Mouse (Mus musculus) midbrain, embryonic 13.5 days (tissue): ENCODE measurements around the gene Wnk1. TPM values are rescaled to one million over a fixed set of nuclear protein-coding genes. Genes with fewer than 3 reads are reported as not detected.

Experiments used
- ATAC-seq: fragments of 200-750 bp; cut with Nextera tagmentation; 2 replicates; pipeline ENCODE4 v1.8.0; 2017; ENCODE audit warnings: mild to moderate bottlenecking, moderate TSS enrichment, moderate library complexity
- H3K27ac ChIP-seq: fragments of 300-500 bp; sonication (generic); 2 replicates; pipeline ENCODE4 v1.5.1; 2015; ENCODE audit warnings: inconsistent platforms, mild to moderate bottlenecking, moderate library complexity
- H3K27me3 ChIP-seq: fragments of 300-500 bp; sonication (generic); 2 replicates; pipeline ENCODE4 v1.6.1; 2015; ENCODE audit warnings: mild to moderate bottlenecking, inconsistent platforms
- H3K36me3 ChIP-seq: fragments of 300-500 bp; sonication (generic); 2 replicates; pipeline ENCODE4 v1.6.1; 2015; ENCODE audit warnings: mild to moderate bottlenecking, inconsistent platforms
- H3K4me1 ChIP-seq: fragments of 300-500 bp; sonication (generic); replicated peaks from 2 replicates; pipeline ENCODE4 v1.6.1; 2015; ENCODE audit warnings: inconsistent platforms
- H3K4me2 ChIP-seq: fragments of 300-500 bp; sonication (generic); replicated peaks from 2 replicates; pipeline ENCODE4 v1.6.1; 2015; ENCODE audit warnings: moderate library complexity, mild to moderate bottlenecking, inconsistent platforms
- H3K4me3 ChIP-seq: fragments of 300-500 bp; sonication (generic); replicated peaks from 2 replicates; pipeline ENCODE4 v1.5.1; 2015; ENCODE audit warnings: mild to moderate bottlenecking, inconsistent platforms
- H3K9ac ChIP-seq: fragments of 300-500 bp; sonication (generic); replicated peaks from 2 replicates; pipeline ENCODE4 v1.6.1; 2015; ENCODE audit warnings: mild to moderate bottlenecking, inconsistent platforms
- H3K9me3 ChIP-seq: fragments of 300-500 bp; sonication (generic); 2 replicates; pipeline ENCODE4 v1.6.1; 2016; ENCODE audit warnings: mild to moderate bottlenecking, inconsistent platforms
- WGBS: fragments of 180-500 bp; shearing (Covaris S2); methylation state at CpG from one replicate; pipeline ENCODE4 v1.1.7; 2015; 5-methylcytosine and 5-hydroxymethylcytosine counted together
- polyA plus RNA-seq: library from polyadenylated mRNA; unstranded; fragments of >200 nt; fragmentation: Nextera tagmentation; extraction: Ambion mirVana; gene quantifications from 2 replicates; pipeline ENCODE4 v1.2.1, GENCODE M21; 2015

Gene Wnk1
- polyA plus RNA-seq, 1 experiment from 2014 or later = 57.9 TPM

- Histone ChIP-seq H3K4me2 (no peak overlapping the region), H3K4me1 (no peaks in the 10 kb centered on the region), H3K27me3 (no peaks in the 10 kb centered on the region), H3K27ac (no peak overlapping the region), H3K9me3 (peaks cover 3% of the 10 kb centered on the region; the same call in 1 of the 2 replicates), H3K36me3 (no peaks in the 10 kb centered on the region), H3K4me3 (no peak overlapping the region), H3K9ac (no peak overlapping the region)
- no peak for ATAC-seq
- WGBS = 86% methylated on average over 3 of the region's 3 CpGs
These were observed 31.1 kb upstream of the Wnk1 start for GRCm38 (mm10) chr6:120069546-120069945.

- Histone ChIP-seq H3K4me2 (no peak overlapping the region), H3K27ac (no peak overlapping the region), H3K4me3 (no peak overlapping the region), H3K4me1 (no peaks in the 10 kb centered on the region), H3K9ac (no peak overlapping the region), H3K36me3 (no peaks in the 10 kb centered on the region), H3K9me3 (peaks cover under 1% of the 10 kb centered on the region; the same call in 1 of the 2 replicates), H3K27me3 (no peaks in the 10 kb centered on the region)
- WGBS = 82% methylated on average over 6 of the region's 6 CpGs
- ATAC-seq = no peak
These were observed 27.2 kb upstream of the Wnk1 start for GRCm38 (mm10) chr6:120065552-120066177.

GRCm38 (mm10) chr6:120064627-120065026 lies 26.2 kb upstream of the Wnk1 start:
- H3K4me3 ChIP-seq = no peak overlapping the region
- WGBS = 37% methylated on average over 2 of the region's 2 CpGs
- no peak overlapping the region for H3K4me2 ChIP-seq
- H3K27me3 ChIP-seq = no peaks in the 10 kb centered on the region
- no peak overlapping the region for H3K27ac ChIP-seq
- H3K9ac ChIP-seq = no peak overlapping the region
- no peak for ATAC-seq
- no peaks in the 10 kb centered on the region for H3K4me1 ChIP-seq
- no peaks in the 10 kb centered on the region for H3K9me3 ChIP-seq
- no peaks in the 10 kb centered on the region for H3K36me3 ChIP-seq

GRCm38 (mm10) chr6:120062934-120063333 lies 24.5 kb upstream of the Wnk1 start:
- WGBS = 90% methylated on average over 5 of the region's 5 CpGs

GRCm38 (mm10) chr6:120055666-120056540 lies 17.4 kb upstream of the Wnk1 start:
- 80% methylated on average over 2 of the region's 2 CpGs for WGBS
- Histone ChIP-seq H3K4me1 (no peaks in the 10 kb centered on the region), H3K36me3 (no peaks in the 10 kb centered on the region), H3K27ac (no peak overlapping the region), H3K27me3 (no peaks in the 10 kb centered on the region), H3K9me3 (peaks cover 5% of the 10 kb centered on the region; the same call in 1 of the 2 replicates), H3K4me2 (no peak overlapping the region), H3K9ac (no peak overlapping the region), H3K4me3 (no peak overlapping the region)
- ATAC-seq = no peak

More at GRCm38 (mm10) chr6:120062934-120063333, 24.5 kb upstream of the Wnk1 start:
- Histone ChIP-seq H3K27ac (no peak overlapping the region), H3K36me3 (no peaks in the 10 kb centered on the region), H3K9me3 (peaks cover 5% of the 10 kb centered on the region; the same call in 1 of the 2 replicates), H3K9ac (no peak overlapping the region), H3K4me2 (no peak overlapping the region), H3K4me1 (no peaks in the 10 kb centered on the region), H3K4me3 (no peak overlapping the region), H3K27me3 (no peaks in the 10 kb centered on the region)
- no peak for ATAC-seq

GRCm38 (mm10) chr6:120054412-120054811 lies 15.9 kb upstream of the Wnk1 start:
- H3K9me3 ChIP-seq = peaks cover 5% of the 10 kb centered on the region; the same call in 1 of the 2 replicates
- H3K4me3 ChIP-seq = no peak overlapping the region
- WGBS = 86% methylated on average over 6 of the region's 6 CpGs
- no peak overlapping the region for H3K27ac ChIP-seq
- no peak for ATAC-seq
- no peaks in the 10 kb centered on the region for H3K4me1 ChIP-seq
- H3K27me3 ChIP-seq = no peaks in the 10 kb centered on the region
- no peak overlapping the region for H3K4me2 ChIP-seq
- no peaks in the 10 kb centered on the region for H3K36me3 ChIP-seq
- no peak overlapping the region for H3K9ac ChIP-seq

- Histone ChIP-seq H3K4me3 (no peak overlapping the region), H3K4me1 (no peaks in the 10 kb centered on the region), H3K4me2 (no peak overlapping the region), H3K27me3 (no peaks in the 10 kb centered on the region), H3K9ac (no peak overlapping the region), H3K9me3 (no peaks in the 10 kb centered on the region), H3K36me3 (no peaks in the 10 kb centered on the region), H3K27ac (no peak overlapping the region)
- no peak for ATAC-seq
- WGBS = 88% methylated on average over 7 of the region's 7 CpGs
These were observed 9.3 kb upstream of the Wnk1 start for GRCm38 (mm10) chr6:120047705-120048292.

- no peaks in the 10 kb centered on the region for H3K9me3 ChIP-seq
- no peak overlapping the region for H3K27ac ChIP-seq
- H3K27me3 ChIP-seq = no peaks in the 10 kb centered on the region; the same call in 1 of the 2 replicates
- no peak overlapping the region for H3K9ac ChIP-seq
- H3K4me2 ChIP-seq = no peak overlapping the region
- H3K4me1 ChIP-seq = no peaks in the 10 kb centered on the region
- H3K36me3 ChIP-seq = no peaks in the 10 kb centered on the region
- no peak for ATAC-seq
- H3K4me3 ChIP-seq = no peak overlapping the region
- WGBS = 73% methylated on average over 4 of the region's 4 CpGs
These were observed 6.9 kb upstream of the Wnk1 start for GRCm38 (mm10) chr6:120045406-120045805.

- H3K4me2 ChIP-seq = no peak overlapping the region
- no peaks in the 10 kb centered on the region for H3K9me3 ChIP-seq
- ATAC-seq = no peak
- H3K27me3 ChIP-seq = no peaks in the 10 kb centered on the region; the same call in 1 of the 2 replicates
- peaks cover 4% of the 10 kb centered on the region; the same call in 1 of the 2 replicates for H3K4me1 ChIP-seq
- no peak overlapping the region for H3K4me3 ChIP-seq
- WGBS = 91% methylated on average over 1 of the region's 1 CpGs
- H3K36me3 ChIP-seq = no peaks in the 10 kb centered on the region
- H3K9ac ChIP-seq = no peak overlapping the region
- no peak overlapping the region for H3K27ac ChIP-seq
These were observed 4.3 kb upstream of the Wnk1 start for GRCm38 (mm10) chr6:120042632-120043220.

- WGBS = 92% methylated on average over 4 of the region's 4 CpGs
- no peak for ATAC-seq
- peaks cover 16% of the 10 kb centered on the region for H3K4me1 ChIP-seq
- no peak overlapping the region for H3K9ac ChIP-seq
- H3K27ac ChIP-seq = no peak overlapping the region
- H3K27me3 ChIP-seq = no peaks in the 10 kb centered on the region; the same call in 1 of the 2 replicates
- H3K9me3 ChIP-seq = no peaks in the 10 kb centered on the region
- H3K4me2 ChIP-seq = no peak overlapping the region
- no peak overlapping the region for H3K4me3 ChIP-seq
- no peaks in the 10 kb centered on the region for H3K36me3 ChIP-seq
These were observed 2.0 kb upstream of the Wnk1 start for GRCm38 (mm10) chr6:120040557-120040857.

GRCm38 (mm10) chr6:120039668-120040556 lies 1.4 kb upstream of the Wnk1 start:
- Histone ChIP-seq H3K4me1 (peaks cover 20% of the 10 kb centered on the region), H3K4me2 (peak overlapping the region; percentile 77), H3K27ac (no peak overlapping the region), H3K4me3 (peak overlapping the region; percentile 94), H3K9ac (0 out of 2 replicates have a peak overlapping the region, but pooled peaks have one; percentile 33), H3K9me3 (no peaks in the 10 kb centered on the region), H3K27me3 (no peaks in the 10 kb centered on the region; the same call in 1 of the 2 replicates), H3K36me3 (no peaks in the 10 kb centered on the region)
- 3% methylated on average over 24 of the region's 24 CpGs for WGBS
- ATAC-seq = no peak
